21 mouse cellular contexts compared by ENCODE assay signal in the genomic region with DNA sequence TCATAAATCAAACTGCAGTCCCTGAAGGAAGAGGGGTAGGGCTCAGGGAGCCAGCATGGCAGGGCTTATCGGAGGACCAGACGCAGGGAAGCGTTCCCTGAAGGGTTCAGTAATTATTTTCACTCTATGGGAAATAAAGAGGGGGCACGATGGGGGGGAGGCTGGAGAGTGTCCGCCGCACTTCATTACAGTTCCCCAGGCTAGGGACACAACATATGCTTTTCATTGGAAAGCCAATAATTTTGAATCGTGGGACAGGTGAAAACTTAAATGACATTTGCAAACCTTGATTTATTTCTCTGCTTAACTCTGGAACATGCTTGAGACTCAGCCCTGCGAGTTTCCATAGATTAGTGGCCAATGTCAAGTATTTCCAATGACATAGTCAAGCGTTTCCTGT.
"Had no signal": no experiment of that assay in that cellular context is flagged by ENCODE, and none has a peak within 500 bp of the region (broad histone marks: within the 10 kb centered on the region; RNA-seq: fewer than 3 reads in every experiment).

No protein-coding gene starts in this region.

- H3K9ac ChIP-seq: liver, embryonic 13.5 days; midbrain, embryonic 13.5 days; neural tube, embryonic 13.5 days; stomach, embryonic 15.5 days had no signal

- DNase-seq: kidney, adult 2 months; kidney, postnatal 25 days; layer of hippocampus, adult 9-11 months; layer of hippocampus, postnatal 36 days; liver, embryonic 13.5 days; lung, adult 2 months; lung, postnatal 14 days; lung, postnatal 4 days; right cerebral cortex, postnatal 14 days; right cerebral cortex, postnatal 4 days; thymus, postnatal 25 days had no signal

- ATAC-seq: intestine, postnatal 0 days; midbrain, embryonic 13.5 days; midbrain, embryonic 16.5 days had no signal

- H3K4me1 ChIP-seq: liver, embryonic 13.5 days; midbrain, embryonic 13.5 days; neural tube, embryonic 13.5 days; stomach, embryonic 15.5 days had no signal

- H3K36me3 ChIP-seq: liver, embryonic 13.5 days; midbrain, embryonic 10.5 days; midbrain, embryonic 13.5 days; neural tube, embryonic 13.5 days; stomach, embryonic 15.5 days had no signal

- H3K4me3 ChIP-seq: layer of hippocampus, adult 2 months; left cerebral cortex, adult 2 months; liver, embryonic 13.5 days; midbrain, embryonic 10.5 days; midbrain, embryonic 13.5 days; myocyte; neural tube, embryonic 13.5 days; stomach, embryonic 15.5 days had no signal

- H3K9me3 ChIP-seq: stomach, embryonic 15.5 days had no signal

- H3K27me3 ChIP-seq: midbrain, embryonic 13.5 days; stomach, embryonic 15.5 days had no signal

- H3K27ac ChIP-seq: kidney, postnatal 0 days; layer of hippocampus, adult 2 months; left cerebral cortex, adult 2 months; liver, embryonic 13.5 days; midbrain, embryonic 10.5 days; midbrain, embryonic 13.5 days; neural tube, embryonic 13.5 days; stomach, embryonic 15.5 days had no signal

- H3K4me2 ChIP-seq: liver, embryonic 13.5 days; midbrain, embryonic 13.5 days; neural tube, embryonic 13.5 days; stomach, embryonic 15.5 days had no signal
